Mouse (Mus musculus): ENCODE measurements at regions not wholly inside any gene's neighbourhood (a gene's known extent, or its start where the extent isn't known, plus 50 kb on each side); places are given as distances from the start of the nearest gene placed in this dataset.

- TF ChIP-seq POLR2A (IDR thresholded peaks at IDR 0.05; ENCODE audit: control insufficient read depth, extremely low read depth, insufficient read depth, low read length, poor library complexity) (no peak), CTCF (IDR thresholded peaks at IDR 0.05; ENCODE audit: borderline replicate concordance, control insufficient read depth, extremely low read depth, insufficient read depth, low read length, poor library complexity) (no peak)
Measured at GRCm38 (mm10) chr13:72826613-72827012, 198.0 kb downstream of the Irx2 start.
